Mouse (Mus musculus): ENCODE measurements around the gene 9530068E07Rik. TPM values are rescaled to one million over a fixed set of nuclear protein-coding genes. Genes with fewer than 3 reads are reported as not detected.

The 9530068E07Rik gene
- polyA plus RNA-seq, 1 experiment, result 151 TPM

- no peak for TF ChIP-seq TCF12 (IDR thresholded peaks at IDR 0.05; ENCODE audit: insufficient read depth, poor library complexity, severe bottlenecking)
- TF ChIP-seq MAX (IDR thresholded peaks at IDR 0.05; ENCODE audit: low read depth), result no peak
- TF ChIP-seq CEBPB (IDR thresholded peaks at IDR 0.05; ENCODE audit: insufficient read depth, poor library complexity, severe bottlenecking), result no peak
- peaks cover 53% of the 10 kb centered on the region for H3K79me2 ChIP-seq (ENCODE audit: control insufficient read depth, insufficient read depth)
Measured at GRCm38 (mm10) chr11:52396597-52397188, 465 bp downstream of the 9530068E07Rik start.

GRCm38 (mm10) chr11:52397385-52397987 is 1.3 kb downstream of the 9530068E07Rik start:
- peak overlapping the region; percentile 86 for H3K4me3 ChIP-seq
- H3ac ChIP-seq (ENCODE audit: control insufficient read depth, insufficient read length), result no peak overlapping the region
- TF ChIP-seq REST (IDR thresholded peaks at IDR 0.05; ENCODE audit: insufficient read depth, insufficient read length) (no peak), MYOD1 (IDR thresholded peaks at IDR 0.05; ENCODE audit: control insufficient read depth in 1 of 3, insufficient read length in 2 of 3, low read depth in 2 of 3) (no peak), POLR2A (IDR thresholded peaks at IDR 0.05; ENCODE audit: insufficient read length, low read depth) (no peak), MYOG (IDR thresholded peaks at IDR 0.05; ENCODE audit: control insufficient read depth in 1 of 3, insufficient read depth in 1 of 3, insufficient read length in 2 of 3, low read depth in 2 of 3) (no peak), CEBPB (IDR thresholded peaks at IDR 0.05; ENCODE audit: insufficient read depth, poor library complexity, severe bottlenecking) (no peak), TCF12 (IDR thresholded peaks at IDR 0.05; ENCODE audit: insufficient read depth, poor library complexity, severe bottlenecking) (no peak), SRF (IDR thresholded peaks at IDR 0.05; ENCODE audit: control insufficient read depth, insufficient read length, low read depth) (no peak), MAX (IDR thresholded peaks at IDR 0.05; ENCODE audit: low read depth) (no peak), POLR2AphosphoS2 (IDR thresholded peaks at IDR 0.05; ENCODE audit: insufficient read length, low read depth) (no peak), USF1 (IDR thresholded peaks at IDR 0.05; ENCODE audit: low read depth) (no peak), TCF3 (IDR thresholded peaks at IDR 0.05; ENCODE audit: insufficient read length, low read depth) (no peak)
- no peaks in the 10 kb centered on the region for H3K27me3 ChIP-seq (ENCODE audit: control insufficient read depth, insufficient read depth, insufficient read length)
- peaks cover 57% of the 10 kb centered on the region for H3K79me2 ChIP-seq (ENCODE audit: control insufficient read depth, insufficient read depth)
- H3K36me3 ChIP-seq (ENCODE audit: control insufficient read depth, insufficient read depth), result no peaks in the 10 kb centered on the region
- H3K4me2 ChIP-seq (ENCODE audit: low read depth), result peak overlapping the region; percentile 77

More at GRCm38 (mm10) chr11:52396597-52397188, 465 bp downstream of the 9530068E07Rik start:
- Histone ChIP-seq H3K36me3 (ENCODE audit: control insufficient read depth, insufficient read depth) (no peaks in the 10 kb centered on the region), H3K27me3 (ENCODE audit: control insufficient read depth, insufficient read depth, insufficient read length) (no peaks in the 10 kb centered on the region), H3ac (ENCODE audit: control insufficient read depth, insufficient read length) (peak overlapping the region; percentile 45), H3K4me3 (peak overlapping the region; percentile 86), H3K4me2 (ENCODE audit: low read depth) (peak overlapping the region; percentile 77)

GRCm38 (mm10) chr11:52401476-52401875 is 5.2 kb downstream of the 9530068E07Rik start:
- no peak overlapping the region for H3K4me3 ChIP-seq
- TF ChIP-seq REST (IDR thresholded peaks at IDR 0.05; ENCODE audit: insufficient read depth, insufficient read length) (no peak), E2F4 (IDR thresholded peaks at IDR 0.05; ENCODE audit: insufficient read depth) (no peak), USF1 (IDR thresholded peaks at IDR 0.05; ENCODE audit: low read depth) (no peak), MYOD1 (IDR thresholded peaks at IDR 0.05; ENCODE audit: control insufficient read depth in 1 of 3, insufficient read length in 2 of 3, low read depth in 2 of 3) (no peak), TCF3 (IDR thresholded peaks at IDR 0.05; ENCODE audit: insufficient read length, low read depth) (no peak), MYOG (IDR thresholded peaks at IDR 0.05; ENCODE audit: control insufficient read depth in 1 of 3, insufficient read depth in 1 of 3, insufficient read length in 2 of 3, low read depth in 2 of 3) (no peak), POLR2A (IDR thresholded peaks at IDR 0.05; ENCODE audit: insufficient read length, low read depth) (no peak)
- H3K79me2 ChIP-seq (ENCODE audit: control insufficient read depth, insufficient read depth), result peaks cover 64% of the 10 kb centered on the region
- no peak overlapping the region for H3ac ChIP-seq (ENCODE audit: control insufficient read depth, insufficient read length)
- no peak overlapping the region for H3K4me2 ChIP-seq (ENCODE audit: low read depth)
- H3K27me3 ChIP-seq (ENCODE audit: control insufficient read depth, insufficient read depth, insufficient read length), result no peaks in the 10 kb centered on the region
- peaks cover 20% of the 10 kb centered on the region for H3K36me3 ChIP-seq (ENCODE audit: control insufficient read depth, insufficient read depth)

GRCm38 (mm10) chr11:52402566-52402965 is 6.3 kb downstream of the 9530068E07Rik start:
- Histone ChIP-seq H3K36me3 (ENCODE audit: control insufficient read depth, insufficient read depth) (peaks cover 26% of the 10 kb centered on the region), H3ac (ENCODE audit: control insufficient read depth, insufficient read length) (no peak overlapping the region), H3K4me3 (no peak overlapping the region), H3K4me2 (ENCODE audit: low read depth) (no peak overlapping the region), H3K27me3 (ENCODE audit: control insufficient read depth, insufficient read depth, insufficient read length) (no peaks in the 10 kb centered on the region), H3K79me2 (ENCODE audit: control insufficient read depth, insufficient read depth) (peaks cover 53% of the 10 kb centered on the region)
- TF ChIP-seq REST (IDR thresholded peaks at IDR 0.05; ENCODE audit: insufficient read depth, insufficient read length) (no peak), POLR2A (IDR thresholded peaks at IDR 0.05; ENCODE audit: insufficient read length, low read depth) (no peak), USF1 (IDR thresholded peaks at IDR 0.05; ENCODE audit: low read depth) (no peak)

GRCm38 (mm10) chr11:52404209-52404608 is 8.0 kb downstream of the 9530068E07Rik start:
- Histone ChIP-seq H3K27me3 (ENCODE audit: control insufficient read depth, insufficient read depth, insufficient read length) (no peaks in the 10 kb centered on the region), H3K36me3 (ENCODE audit: control insufficient read depth, insufficient read depth) (peaks cover 30% of the 10 kb centered on the region), H3K79me2 (ENCODE audit: control insufficient read depth, insufficient read depth) (peaks cover 37% of the 10 kb centered on the region), H3ac (ENCODE audit: control insufficient read depth, insufficient read length) (no peak overlapping the region), H3K4me2 (ENCODE audit: low read depth) (no peak overlapping the region), H3K4me3 (no peak overlapping the region)
- TF ChIP-seq E2F4 (IDR thresholded peaks at IDR 0.05; ENCODE audit: insufficient read depth) (no peak), USF1 (IDR thresholded peaks at IDR 0.05; ENCODE audit: low read depth) (no peak), MAX (IDR thresholded peaks at IDR 0.05; ENCODE audit: low read depth) (no peak), POLR2AphosphoS2 (IDR thresholded peaks at IDR 0.05; ENCODE audit: insufficient read length, low read depth) (no peak), REST (IDR thresholded peaks at IDR 0.05; ENCODE audit: insufficient read depth, insufficient read length) (no peak), MYOG (IDR thresholded peaks at IDR 0.05; ENCODE audit: control insufficient read depth in 1 of 3, insufficient read depth in 1 of 3, insufficient read length in 2 of 3, low read depth in 2 of 3) (no peak), TCF3 (IDR thresholded peaks at IDR 0.05; ENCODE audit: insufficient read length, low read depth) (no peak), SRF (IDR thresholded peaks at IDR 0.05; ENCODE audit: control insufficient read depth, insufficient read length, low read depth) (no peak), CEBPB (IDR thresholded peaks at IDR 0.05; ENCODE audit: insufficient read depth, poor library complexity, severe bottlenecking) (no peak), POLR2A (IDR thresholded peaks at IDR 0.05; ENCODE audit: insufficient read length, low read depth) (no peak), TCF12 (IDR thresholded peaks at IDR 0.05; ENCODE audit: insufficient read depth, poor library complexity, severe bottlenecking) (no peak), MYOD1 (IDR thresholded peaks at IDR 0.05; ENCODE audit: control insufficient read depth in 1 of 3, insufficient read length in 2 of 3, low read depth in 2 of 3) (no peak)
